Mouse (Mus musculus): ENCODE data around the gene Rbfox3.

Gene Rbfox3

DNA sequence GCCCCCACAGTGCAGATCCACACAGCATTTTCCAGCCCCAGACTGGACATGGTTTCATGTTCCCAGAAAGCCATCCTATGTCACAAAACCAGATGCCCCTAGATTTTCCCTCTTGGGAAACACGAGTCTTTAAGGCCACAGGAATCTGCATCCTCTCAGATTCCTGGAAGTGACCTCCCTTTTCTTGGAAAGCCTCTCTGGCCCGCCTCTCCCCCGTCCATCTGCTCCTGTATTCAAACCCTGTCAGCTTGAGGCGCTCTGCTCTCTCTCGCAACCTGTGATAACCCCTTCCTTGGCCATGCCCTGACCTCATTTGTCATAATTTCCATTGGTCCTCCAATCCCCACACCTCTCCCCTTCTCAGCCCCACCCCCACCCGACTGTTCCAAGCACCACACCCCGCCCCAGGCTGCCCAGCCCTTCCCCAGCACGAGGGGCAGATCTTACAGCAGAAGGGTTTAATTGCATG lies 183.3 kb downstream of the Rbfox3 start:
- no peak for DNase-seq (ENCODE audit: low spot score in 2 of 2)

DNA sequence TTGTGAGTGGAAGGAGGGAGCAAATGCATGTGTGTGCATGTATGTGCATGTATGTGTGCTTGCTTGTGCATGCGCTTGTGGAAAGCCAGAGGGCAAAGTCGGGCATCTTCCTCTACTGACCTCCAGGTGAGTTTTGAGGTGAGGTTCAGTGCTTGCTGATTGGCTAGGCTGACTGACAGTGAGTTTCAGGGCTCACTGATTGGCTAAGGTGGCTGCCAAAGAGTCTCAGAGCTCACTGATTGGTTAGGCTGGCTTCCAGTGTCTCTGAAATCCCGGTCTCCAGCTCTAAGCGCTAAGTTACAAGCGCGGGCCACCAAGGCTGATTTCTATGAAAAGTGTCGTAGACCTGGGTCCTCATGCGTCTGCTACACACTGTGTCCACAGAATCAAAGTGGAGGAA lies 185.0 kb downstream of the Rbfox3 start:
- no peak for DNase-seq (ENCODE audit: low spot score in 2 of 2)

DNA sequence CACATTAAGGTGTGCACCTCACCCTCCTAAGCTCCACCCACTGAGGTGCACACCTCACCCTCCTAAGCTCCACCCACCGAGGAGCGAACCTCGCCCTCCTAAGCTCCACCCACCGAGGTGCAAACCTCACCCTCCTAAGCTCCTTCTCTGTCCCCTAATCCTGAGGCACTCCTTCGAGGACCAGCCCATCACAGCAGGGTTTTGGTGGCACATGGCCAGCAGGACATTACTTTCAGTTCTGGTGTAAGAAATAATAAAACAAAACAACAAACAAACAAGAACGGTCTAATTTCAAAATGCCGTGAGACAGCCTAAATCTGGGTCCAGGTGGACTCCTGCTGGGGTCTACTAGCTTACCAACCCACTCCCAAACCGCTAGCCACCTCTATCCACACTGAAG lies 187.0 kb downstream of the Rbfox3 start:
- DNase-seq (ENCODE audit: low spot score in 2 of 2): no peak

DNA sequence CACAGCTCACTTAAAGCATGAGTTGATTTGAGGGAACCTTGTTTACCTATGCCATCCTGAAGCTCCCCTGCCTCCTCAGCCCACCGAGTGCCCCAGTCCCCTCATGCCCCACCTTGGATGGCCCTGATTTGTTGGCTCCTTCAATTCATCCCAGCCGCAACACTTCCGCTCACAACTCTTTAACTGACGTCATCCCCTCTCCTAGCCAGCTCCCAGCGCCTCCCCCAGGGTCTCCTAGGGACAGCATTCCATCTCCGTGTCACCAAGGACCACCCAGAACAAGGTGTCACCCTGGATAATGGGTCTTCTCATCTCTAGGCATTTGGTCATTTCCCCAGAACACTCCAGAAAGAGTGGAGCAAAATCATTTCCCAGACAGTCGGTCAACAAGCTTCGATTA lies 188.2 kb downstream of the Rbfox3 start:
- DNase-seq (ENCODE audit: low spot score in 2 of 2): no peak

DNA sequence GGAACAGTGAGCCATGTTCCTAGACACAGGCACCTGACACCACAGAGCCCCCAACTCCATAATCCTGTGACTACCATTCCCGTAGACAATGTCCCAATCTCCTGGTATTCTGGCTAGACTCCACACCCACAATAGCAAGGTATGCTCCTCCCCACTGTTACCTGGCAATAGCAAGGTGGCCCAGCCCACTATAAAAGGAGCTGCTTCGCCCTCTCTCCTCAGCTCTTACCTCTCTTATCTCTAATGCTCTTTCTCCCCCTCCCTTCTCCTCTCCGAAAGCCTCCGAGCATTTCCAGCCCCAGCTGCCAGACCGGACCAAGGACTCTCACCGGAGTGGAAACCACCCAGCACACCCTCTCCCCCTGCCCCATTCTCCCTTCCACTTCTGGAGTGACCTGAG lies 189.5 kb downstream of the Rbfox3 start:
- DNase-seq (ENCODE audit: low spot score in 2 of 2): no peak

- DNase-seq (ENCODE audit: low spot score in 2 of 2): no peak
These were observed 196.5 kb downstream of the Rbfox3 start for GRCm38 (mm10) chr11:118714601-118715524.

DNA sequence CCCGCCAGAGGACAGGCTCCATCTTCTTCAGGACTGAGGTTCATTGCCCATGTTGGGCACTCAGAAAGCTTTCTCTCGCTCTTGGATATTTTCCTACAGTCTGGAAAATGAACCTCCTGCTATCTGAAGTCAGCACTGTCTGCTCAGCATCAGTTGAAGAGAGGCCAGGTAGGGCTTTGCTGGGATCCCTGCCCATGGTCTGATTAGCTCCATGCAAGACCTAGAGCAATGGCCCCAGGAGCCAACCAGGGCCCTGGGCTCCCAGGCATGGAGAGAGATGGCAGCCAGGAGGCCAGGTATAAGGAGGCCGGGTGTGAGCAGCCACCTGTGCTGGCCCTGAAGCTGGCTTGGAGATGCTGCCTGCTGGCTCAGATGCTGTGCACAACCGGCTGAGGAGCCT lies 198.6 kb downstream of the Rbfox3 start:
- DNase-seq (ENCODE audit: low spot score in 2 of 2): no peak

DNA sequence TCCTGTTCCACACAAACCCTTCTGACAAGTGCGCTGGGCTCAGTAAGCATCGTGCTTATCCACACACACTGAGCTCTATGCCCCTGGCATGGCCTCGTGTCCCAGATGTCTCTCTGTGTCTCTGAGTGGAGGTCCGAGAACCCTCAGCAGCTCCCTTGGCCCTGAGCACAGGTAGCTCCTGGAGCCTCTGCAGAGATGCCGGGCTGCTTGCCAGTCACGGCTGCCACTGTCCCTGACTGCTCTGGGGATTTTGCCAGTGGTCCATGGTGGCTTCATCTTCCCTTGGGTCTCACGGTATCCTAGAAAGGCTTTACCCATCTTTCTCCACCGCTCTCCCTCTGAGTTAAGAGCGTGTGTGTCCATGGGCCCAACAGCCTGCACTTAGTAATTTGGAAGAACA lies 199.3 kb downstream of the Rbfox3 start:
- DNase-seq (ENCODE audit: low spot score in 2 of 2): no peak

DNA sequence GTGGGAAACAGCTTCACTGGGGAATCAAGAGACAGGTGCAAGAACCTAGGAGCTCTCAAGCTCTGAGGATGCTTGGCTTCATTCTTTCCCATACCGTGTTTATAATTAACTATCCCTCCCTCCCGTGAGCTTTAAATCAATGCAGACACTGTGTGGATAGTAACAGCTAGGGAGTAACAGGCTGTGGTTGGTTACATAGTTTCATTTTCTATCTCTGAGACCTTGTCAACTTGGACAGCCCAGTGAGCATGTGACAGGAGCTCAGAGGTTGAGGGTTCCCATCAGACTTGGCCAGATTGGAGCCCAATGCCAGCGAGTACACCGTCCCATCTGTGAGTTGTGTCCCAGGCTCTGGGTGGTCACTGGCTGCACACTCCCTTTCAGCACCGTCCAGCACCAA lies 201.4 kb downstream of the Rbfox3 start:
- no peak for DNase-seq (ENCODE audit: low spot score in 2 of 2)

- no peak for DNase-seq (ENCODE audit: low spot score in 2 of 2)
These were observed 215.0 kb downstream of the Rbfox3 start for GRCm38 (mm10) chr11:118696226-118696930.

GRCm38 (mm10) chr11:118693276-118693675 lies 218.1 kb downstream of the Rbfox3 start:
- no peak for DNase-seq (ENCODE audit: low spot score in 2 of 2)

DNA sequence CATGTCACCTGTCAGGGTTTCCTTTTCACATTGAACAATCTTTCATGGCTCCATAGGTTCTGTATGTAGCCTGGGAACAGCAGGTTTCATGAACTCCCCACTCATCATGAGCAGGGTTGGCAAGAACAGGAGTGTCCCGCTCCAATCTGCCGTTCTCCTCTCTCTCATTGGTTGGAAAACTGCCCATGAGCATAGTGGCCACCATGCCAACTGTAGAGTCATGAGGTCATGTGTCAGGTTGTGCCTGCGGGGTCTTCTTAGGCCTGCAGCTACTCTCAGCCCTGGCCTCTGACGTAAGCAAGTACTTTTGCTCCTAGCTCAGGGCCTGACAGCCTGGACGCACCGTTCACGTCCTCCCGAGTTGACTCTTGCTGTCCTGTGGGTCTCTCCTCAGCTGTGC lies 221.1 kb downstream of the Rbfox3 start:
- no peak for DNase-seq (ENCODE audit: low spot score in 2 of 2)

- DNase-seq (ENCODE audit: low spot score in 2 of 2): no peak
These were observed 226.0 kb downstream of the Rbfox3 start for GRCm38 (mm10) chr11:118685397-118685796.

DNA sequence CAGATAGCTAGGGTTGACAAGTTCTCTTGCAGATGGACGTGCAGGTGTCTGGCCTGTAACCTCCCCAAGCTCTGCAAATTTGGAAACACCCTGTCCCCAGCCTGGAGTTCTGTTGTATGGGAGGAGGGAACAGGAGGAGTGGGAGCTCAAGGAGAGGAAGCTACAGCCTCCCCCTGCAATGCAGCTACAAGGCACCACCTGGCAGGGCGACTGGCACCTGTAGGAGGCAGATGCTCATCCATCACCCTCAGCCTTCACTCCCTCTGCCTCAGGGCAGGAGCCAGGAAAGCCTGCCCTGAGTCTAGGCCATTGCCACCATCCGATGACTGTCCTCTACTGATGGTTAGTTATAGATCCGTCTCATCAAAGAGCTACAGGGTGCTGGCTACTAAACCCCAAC lies 226.7 kb downstream of the Rbfox3 start:
- no peak for DNase-seq (ENCODE audit: low spot score in 2 of 2)

GRCm38 (mm10) chr11:118680699-118681098 lies 230.7 kb downstream of the Rbfox3 start:
- DNase-seq (ENCODE audit: low spot score in 2 of 2): no peak

- no peak for DNase-seq (ENCODE audit: low spot score in 2 of 2)
These were observed 231.5 kb downstream of the Rbfox3 start for GRCm38 (mm10) chr11:118679736-118680410.

DNA sequence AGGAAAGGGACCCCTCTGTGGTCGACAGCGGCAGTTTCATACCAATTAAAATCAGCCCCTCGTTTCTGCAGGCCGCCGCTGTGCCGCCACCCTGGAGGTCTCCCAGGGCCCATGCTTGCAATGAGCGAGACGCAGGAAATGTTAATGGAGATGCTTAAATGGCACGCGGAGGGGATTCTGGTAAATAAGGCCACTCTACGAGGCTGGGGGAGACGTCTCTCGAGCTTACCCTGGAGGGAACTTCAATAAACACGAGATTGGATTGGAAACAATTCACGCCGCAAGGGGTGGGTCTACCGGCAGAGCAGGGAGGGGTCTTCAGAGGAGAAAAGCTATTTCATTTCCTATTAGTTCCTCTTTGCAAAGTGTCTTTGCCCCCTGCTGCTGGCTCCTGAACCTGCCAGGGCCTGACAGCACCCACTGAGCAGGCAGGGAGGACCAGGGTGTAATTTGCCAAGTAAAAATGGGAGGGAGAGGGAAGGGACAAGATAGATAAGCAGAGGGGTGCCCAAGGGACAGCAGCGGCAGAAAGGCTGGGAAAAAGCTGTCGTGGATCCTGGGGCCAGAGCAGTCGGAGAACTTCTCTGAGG lies 232.8 kb downstream of the Rbfox3 start:
- DNase-seq (ENCODE audit: low spot score in 2 of 2): no peak

GRCm38 (mm10) chr11:118677277-118677676 lies 234.1 kb downstream of the Rbfox3 start:
- no peak for DNase-seq (ENCODE audit: low spot score in 2 of 2)

- DNase-seq (ENCODE audit: low spot score in 2 of 2): no peak
These were observed 235.0 kb downstream of the Rbfox3 start for GRCm38 (mm10) chr11:118676364-118676763.

DNA sequence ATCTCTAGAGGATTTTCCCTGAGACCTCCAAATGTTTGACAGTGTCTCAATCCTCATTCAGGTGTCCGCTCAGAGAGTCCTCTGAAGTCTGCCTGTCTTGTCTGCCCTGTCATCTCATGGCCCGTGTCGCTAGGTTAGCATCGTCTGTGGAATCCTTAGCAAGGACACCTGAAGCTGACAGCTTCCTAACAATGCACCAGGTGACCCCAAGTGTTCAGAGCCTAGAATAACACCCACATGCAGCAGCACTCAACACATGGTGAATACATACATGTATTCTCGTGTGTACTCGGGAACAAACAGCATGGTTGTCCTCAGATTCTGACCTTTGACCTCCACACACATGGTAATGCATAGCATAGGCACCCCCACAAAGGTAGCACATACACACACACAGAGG lies 239.4 kb downstream of the Rbfox3 start:
- no peak for DNase-seq (ENCODE audit: low spot score in 2 of 2)

DNA sequence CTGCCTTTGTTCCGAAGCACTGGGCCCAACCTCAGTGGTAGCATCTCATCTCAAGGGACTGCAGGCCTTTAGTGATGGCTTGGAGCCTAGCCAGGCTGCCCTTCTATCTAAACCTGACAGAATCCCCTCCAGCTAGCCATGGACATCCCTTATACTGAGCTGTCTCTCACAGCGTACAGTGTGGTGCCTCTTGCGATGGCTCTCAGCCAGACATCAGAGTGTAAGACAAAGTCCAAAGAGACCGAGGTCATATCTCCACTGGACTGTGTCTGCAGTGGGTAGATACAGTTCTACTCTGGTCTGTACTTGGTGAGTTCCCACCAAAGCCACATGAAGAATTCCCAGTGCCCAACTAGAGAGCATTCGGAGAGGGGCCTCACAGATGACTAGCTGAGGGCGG lies 240.2 kb downstream of the Rbfox3 start:
- DNase-seq (ENCODE audit: low spot score in 2 of 2): no peak

GRCm38 (mm10) chr11:118669820-118670219 lies 241.6 kb downstream of the Rbfox3 start:
- DNase-seq (ENCODE audit: low spot score in 2 of 2): no peak

All from frontal cortex, postnatal 25 days (tissue).